Mouse (Mus musculus) cerebellum, adult 2 months (tissue): ENCODE data around the gene Urb1.

Experiments
- CTCF ChIP-seq: fragments of 200-500 bp; IDR thresholded peaks from 2 replicates; pipeline ENCODE4 v1.5.1; 2011; ENCODE audit warnings: low read depth, mild to moderate bottlenecking, control low read depth, low read length, moderate library complexity, borderline replicate concordance; ENCODE audit not compliant: insufficient read depth
- POLR2A ChIP-seq: fragments of 200-500 bp; IDR thresholded peaks from 2 replicates; pipeline ENCODE4 v1.6.1; 2011; ENCODE audit warnings: low read length, control low read depth, borderline replicate concordance; ENCODE audit not compliant: insufficient read depth

DNA sequence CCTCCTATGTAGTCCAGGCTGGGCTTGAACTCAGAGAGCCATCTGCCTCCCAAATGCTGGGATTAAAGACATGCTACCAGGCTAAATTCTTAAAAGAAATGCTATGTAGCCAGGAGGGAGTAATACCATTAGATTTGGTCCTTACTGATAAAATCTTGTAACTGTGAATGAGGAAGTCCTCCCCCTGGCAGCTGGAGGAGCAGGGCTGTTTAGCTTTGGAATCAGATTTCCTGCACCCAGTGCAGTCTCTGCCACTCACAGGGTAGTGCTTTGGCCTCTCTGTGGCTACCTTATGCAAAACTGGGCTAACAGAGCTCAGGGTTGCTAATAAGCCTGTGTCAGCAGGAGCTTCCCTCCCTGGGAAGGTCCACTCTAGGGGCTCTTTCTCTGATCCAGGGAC, 15.5 kb downstream of the Urb1 start:
- TF ChIP-seq CTCF (no peak), POLR2A (no peak)
